Mouse (Mus musculus) kidney, adult 9 months (tissue): ENCODE measurements around the gene Slc19a1.

Experiments
- DNase-seq: peaks from one replicate; pipeline ENCODE4 v3.0.0; 2022

Slc19a1 gene

GRCm38 (mm10) chr10:77033323-77034025 lies 1.4 kb downstream of the Slc19a1 start:
- DNase-seq, result peak; percentile 75

DNA sequence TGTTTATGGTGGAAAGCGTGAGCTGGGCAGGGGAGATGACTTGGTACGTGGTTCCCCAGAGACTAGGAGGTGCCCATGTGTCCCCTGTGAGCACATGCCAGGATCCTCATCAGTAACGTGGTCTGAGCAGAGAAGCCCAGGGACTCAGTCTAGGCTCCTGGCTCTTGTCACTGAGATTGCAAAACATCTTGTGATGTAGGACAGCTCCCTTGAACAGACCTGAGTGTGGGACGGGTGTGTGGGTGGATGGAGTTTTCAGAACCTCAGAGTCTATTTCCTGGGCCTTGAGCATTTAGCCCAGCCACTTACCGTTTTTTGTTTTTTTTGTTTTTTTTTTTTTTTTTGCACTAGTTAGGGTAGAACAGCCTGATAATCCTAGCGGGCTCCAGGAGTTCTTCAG lies 3.4 kb downstream of the Slc19a1 start:
- no peak for DNase-seq

DNA sequence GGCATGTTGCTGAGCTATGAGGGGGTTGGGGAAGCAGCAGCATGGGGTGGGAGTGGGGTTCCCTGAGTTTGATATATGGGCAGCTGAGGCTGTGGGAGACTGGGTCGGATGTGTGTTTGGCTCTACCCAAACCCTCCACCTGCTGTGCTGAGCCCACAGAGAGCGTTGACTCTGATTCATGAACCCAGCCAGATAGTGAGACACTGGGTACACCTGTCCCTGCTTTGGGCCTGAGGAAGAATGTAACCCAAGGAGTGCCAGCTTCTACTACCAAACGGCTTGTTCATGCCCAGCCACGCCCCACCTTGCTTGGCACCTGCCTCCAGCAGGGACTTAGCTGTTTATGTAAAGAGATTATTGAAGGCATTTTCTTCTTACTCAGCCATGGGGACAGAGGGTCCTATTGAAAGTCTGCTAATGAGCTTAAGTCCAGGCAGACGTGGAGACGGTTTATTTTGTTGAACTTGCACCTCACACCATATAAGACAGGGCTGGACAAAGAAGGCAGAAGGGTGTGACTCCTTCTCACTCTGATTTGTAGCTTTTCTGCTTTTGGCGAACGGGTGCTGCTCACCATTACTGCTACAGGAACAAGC lies 6.6 kb downstream of the Slc19a1 start:
- DNase-seq, result no peak

DNA sequence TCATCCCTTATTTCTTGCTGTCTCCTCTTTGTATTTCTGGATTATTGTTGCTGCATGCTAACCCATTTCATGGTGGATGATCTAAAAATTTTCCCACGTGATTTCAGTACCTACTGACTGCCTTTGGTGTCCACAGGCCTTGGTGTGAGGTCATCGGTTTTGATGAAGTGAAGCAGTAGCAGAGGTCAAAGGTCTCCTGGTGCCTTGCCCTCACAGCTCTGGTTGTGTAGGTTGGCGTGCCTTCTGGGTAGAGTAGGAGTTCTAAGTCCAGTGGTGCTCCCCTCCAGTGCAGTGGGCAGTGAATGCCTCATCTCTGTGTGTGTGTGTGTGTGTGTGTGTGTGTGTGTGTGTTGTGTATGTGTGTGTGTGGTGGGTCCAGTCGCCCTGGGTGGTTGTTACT lies 16.2 kb downstream of the Slc19a1 start:
- DNase-seq, result peak; percentile 63

DNA sequence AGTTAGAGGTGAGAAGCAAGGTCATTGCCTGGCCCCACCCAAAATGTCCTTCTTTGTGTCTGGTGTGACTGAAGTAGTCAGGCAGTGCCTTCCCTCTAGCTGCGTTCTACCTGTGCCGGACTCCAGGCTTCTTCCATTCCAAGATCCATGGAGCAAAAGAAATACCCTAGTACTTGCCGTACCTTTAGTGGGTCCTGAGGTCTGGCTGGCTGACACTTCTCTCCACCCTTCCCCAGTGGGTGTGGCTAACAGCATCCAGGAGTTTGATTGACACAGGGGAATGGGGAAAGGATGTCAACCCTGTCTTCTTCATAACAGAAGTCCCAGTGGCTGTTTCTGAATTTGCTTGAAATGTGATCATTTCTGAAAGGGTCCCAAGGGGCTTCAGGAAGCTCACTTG lies 16.6 kb downstream of the Slc19a1 start:
- DNase-seq, result no peak

GRCm38 (mm10) chr10:77056768-77057167 lies 24.7 kb downstream of the Slc19a1 start:
- no peak for DNase-seq

GRCm38 (mm10) chr10:77061426-77061825 lies 29.4 kb downstream of the Slc19a1 start:
- DNase-seq, result no peak

DNA sequence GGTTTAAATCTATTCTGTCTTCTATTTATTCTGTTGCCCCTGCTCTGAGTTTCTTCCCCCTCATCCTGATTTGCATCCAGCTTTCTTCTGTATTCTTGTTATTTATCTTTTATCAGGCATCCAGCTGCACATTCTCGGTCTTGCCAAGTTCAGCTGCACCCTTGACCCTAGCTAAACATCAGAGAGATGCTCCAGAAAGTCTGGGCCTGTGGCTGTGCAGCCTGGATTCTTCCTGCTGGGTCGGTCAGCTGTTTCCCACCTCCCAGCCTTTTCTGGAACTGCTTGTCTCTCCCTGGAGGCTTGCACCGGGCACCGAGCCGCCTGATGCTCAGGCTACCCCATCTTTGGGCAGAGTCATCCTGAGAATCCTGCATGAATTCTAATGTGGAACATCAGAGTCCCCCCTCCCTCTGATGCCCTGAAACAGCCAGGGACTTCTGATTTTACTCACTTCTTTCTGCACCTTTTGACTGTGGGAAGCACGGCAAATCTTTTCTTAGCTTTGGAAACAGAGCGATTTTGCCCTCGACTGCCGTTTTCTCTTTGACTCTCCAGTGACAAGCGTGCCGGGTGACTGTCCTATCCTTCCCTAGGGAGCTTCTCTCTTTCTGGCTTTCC lies 30.5 kb downstream of the Slc19a1 start:
- peak; percentile 36 for DNase-seq

GRCm38 (mm10) chr10:77064239-77064638 lies 32.2 kb downstream of the Slc19a1 start:
- DNase-seq, result no peak

- no peak for DNase-seq
These were observed 32.6 kb downstream of the Slc19a1 start for GRCm38 (mm10) chr10:77064659-77065058.

DNA sequence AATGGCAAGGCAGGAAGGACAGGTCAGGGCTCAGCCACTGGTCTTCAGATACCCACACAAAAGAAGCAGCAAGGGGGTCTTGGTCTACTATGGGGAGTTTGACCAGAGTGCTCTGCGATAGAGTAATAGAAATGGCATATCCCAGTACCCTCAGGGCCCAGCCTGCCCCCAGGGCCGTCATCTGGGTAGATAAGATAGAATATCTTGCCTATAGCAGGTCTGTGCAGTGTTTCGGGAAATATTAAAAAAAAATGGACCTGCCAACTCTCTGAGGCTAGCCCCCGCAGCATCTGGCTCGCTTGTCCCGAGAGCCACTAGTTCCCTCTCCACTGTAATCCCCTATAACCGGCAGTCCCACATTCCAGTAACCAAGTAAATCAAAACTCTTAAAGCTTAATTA lies 36.4 kb downstream of the Slc19a1 start:
- no peak for DNase-seq

DNA sequence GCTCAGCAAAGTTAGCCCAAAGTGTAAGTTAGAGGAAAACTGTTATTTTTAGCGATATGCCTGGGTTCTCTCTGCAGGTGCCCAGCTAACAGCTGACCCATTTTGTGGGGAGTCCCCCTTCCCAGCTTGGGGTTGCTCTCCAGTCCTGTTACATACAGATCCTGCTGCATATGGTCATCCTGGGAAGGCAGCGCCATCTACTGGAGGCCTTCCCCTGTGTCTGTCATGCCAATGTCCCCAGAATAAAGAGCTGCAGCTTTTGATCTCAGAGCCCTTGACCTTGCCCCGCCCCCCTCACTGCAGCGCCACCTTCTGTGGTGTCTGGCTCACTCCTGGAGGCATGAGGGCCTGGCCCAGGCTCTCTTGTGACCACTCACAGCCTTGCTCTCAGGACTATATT lies 38.0 kb downstream of the Slc19a1 start:
- peak; percentile 81 for DNase-seq

GRCm38 (mm10) chr10:77074276-77074974 lies 42.4 kb downstream of the Slc19a1 start:
- no peak for DNase-seq

DNA sequence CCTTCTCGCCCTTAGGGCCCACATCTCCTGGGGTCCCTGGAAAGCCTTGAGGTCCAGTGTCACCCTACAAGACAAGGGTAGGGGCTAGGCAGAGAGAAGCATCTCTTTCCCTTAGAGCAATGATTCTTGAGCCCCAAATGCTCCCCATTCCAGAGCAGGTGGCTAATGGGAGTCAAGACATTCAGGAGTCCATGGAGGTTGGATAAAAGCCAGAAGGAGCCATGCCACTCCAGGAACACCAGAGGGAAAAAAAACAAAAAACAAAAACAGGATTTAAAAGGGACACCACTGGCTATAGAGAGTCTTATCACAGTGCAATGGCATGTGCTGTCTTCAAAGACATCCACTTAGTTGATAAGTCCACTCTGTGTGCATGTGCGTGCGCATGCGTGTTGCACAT lies 46.4 kb downstream of the Slc19a1 start:
- DNase-seq, result peak; percentile 51

- peak; percentile 90 for DNase-seq
These were observed 46.9 kb downstream of the Slc19a1 start for GRCm38 (mm10) chr10:77078961-77079360.

GRCm38 (mm10) chr10:77082453-77082852 lies 50.4 kb downstream of the Slc19a1 start:
- peak; percentile 89 for DNase-seq

DNA sequence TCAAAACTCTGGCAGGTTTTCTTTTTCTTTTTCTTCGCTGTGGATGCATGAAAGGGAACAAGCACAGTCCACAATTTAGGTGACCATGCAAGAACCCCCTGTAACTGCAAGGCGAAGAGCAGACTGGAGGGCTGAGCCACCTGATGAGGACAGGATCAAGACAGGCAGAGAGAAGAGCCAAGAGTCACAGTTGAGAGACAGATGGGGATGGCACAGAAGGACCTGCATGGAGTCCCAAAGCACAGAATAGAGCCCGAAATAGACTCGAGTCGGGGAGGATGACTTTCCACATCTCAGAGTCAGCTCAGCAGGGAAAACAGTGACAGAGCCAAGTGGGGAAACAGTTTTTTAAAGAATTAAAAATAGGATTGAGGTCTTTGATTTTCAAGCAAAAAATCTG lies 50.9 kb downstream of the Slc19a1 start:
- no peak for DNase-seq

DNA sequence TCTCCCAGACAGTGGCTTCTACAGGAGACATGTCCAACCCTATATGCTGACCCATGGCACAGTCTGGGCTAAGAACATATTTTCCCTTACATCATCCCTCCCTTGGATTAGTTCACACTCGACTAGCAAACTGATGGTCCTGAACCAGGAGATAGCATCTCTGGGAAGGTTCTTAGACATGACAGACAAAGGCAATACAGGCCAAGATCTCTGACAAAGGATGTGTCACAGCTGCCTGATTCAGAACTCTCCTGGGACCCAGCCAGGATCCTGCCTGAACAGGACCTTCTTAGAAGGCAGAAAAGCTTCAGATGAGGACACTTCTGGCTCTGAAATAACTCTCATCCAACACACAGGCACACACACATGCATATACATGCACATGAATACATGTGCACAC lies 52.5 kb downstream of the Slc19a1 start:
- no peak for DNase-seq

DNA sequence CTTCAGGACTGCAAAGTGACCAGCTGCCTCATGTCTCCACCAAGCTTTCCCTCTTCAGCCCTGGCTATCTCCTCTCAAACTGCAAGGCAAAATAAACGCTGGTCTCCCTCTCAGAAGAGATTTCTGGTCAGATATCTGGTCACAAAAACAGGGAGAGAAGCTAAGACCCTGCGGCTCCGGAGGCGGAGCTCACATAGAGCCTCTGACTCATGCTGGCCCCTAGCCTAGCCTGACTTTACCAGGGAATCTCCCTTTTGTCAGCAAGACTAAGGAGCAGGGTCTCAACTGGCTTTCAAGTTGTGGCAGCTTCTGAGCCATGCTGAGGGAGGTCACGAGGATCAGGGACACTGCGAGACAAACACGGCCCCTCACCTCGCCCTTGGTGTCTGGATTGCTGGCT lies 57.3 kb downstream of the Slc19a1 start:
- peak; percentile 41 for DNase-seq

DNA sequence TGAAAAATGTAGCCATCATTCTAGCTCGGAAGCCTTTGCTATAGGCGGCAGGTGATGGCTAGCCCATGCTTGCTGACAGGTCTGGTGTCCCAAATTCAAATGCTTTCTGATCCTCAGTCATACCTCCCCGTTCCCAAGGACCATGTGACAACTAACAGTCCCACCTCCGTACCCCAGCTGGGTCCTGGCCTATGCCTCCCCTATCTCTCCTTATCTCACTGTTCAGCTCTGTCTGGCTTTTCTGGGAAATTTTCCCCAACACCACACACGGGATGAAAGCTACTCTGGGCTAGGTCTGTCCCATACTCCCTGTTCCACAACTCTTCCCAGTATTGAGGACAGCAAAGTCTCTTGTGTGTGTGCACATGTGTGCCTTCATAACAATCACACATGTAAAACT lies 58.0 kb downstream of the Slc19a1 start:
- no peak for DNase-seq

DNA sequence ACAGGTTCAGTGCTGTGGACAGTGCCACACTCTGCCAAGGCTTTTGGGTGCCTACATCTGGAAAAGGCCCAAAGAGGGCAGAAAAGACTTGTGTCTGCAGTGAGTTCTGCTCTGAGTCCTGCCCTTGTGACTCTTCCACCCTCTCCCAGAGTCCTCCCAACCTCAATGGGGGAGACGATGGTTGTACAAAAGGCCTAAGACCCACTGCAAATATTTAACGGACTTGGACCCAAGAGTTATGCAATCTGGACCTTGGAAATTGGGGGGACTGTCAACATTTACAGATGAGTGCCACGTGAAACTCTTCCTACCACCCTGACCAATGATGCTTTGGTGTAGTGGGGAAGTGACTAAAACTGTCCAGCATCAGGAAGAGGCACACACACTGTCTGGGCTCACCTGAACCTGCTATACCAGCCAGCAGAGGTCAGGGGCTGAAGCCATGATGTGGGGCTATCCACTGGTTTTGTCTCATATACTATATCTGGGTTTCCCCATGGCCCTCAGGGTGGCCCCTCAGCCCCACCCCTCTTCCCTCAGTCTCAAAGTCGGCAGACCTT lies 59.6 kb downstream of the Slc19a1 start:
- peak; percentile 28 for DNase-seq

DNA sequence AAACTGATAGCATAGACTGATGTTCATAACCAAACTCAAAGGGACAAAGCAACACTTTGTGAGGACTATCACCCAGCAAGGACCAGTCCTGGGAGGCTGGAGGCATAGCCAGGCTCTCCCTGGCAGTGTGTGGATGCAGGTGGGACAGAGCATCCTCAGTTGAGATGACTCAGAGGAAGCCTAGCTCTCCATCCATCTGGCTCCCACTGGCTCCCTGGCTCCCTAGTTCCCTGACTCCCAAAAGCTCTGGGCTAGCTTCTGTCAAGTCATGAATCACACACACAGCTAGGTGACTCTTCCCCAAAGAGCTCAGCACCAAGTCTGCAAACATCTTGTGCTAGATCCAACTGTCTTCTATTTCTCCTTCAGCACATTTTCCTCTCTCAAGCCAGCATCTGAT lies 61.8 kb downstream of the Slc19a1 start:
- no peak for DNase-seq

DNA sequence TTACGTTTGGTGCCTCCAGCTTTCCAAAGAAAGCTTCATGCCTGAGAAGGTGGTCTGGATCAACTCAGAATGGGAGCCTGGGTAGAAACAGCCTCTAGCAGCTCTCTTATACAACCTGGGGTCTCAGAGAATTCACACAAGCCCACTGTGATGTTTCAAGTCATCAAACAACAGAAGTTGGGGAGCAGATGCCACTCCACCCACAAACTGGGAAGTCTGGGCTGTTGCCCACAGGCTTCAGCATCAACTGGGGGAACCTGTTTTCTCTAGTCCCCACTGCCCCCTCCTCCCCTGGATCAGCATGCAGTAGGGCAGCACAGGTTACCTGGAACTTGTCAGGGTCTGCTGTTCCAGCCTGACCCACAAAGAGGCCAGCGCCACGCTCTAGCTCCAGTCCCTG lies 63.6 kb downstream of the Slc19a1 start:
- no peak for DNase-seq
